Mouse (Mus musculus) hindbrain, embryonic 10.5 days (tissue): ENCODE data around the gene Skida1. TPM values are rescaled to one million over a fixed set of nuclear protein-coding genes. Genes with fewer than 3 reads are reported as not detected.
A peak's percentile ranks its signal among the peaks of the same experiment; 100 is the strongest.
"Not testable (repeated sequence)": the region's sequence is repeated elsewhere in the genome, so short reads cannot be mapped to it uniquely, and the experiment has no call there.

ENCODE experiments used
- DNase-seq: peaks from one replicate; pipeline ENCODE4 v3.0.0-alpha.2; 2017; ENCODE audit warnings: low spot score
- H3K27ac ChIP-seq: fragments of 300-500 bp; sonication (generic); 2 replicates; pipeline ENCODE4 v1.5.1; 2016; ENCODE audit warnings: mild to moderate bottlenecking, moderate library complexity
- H3K27me3 ChIP-seq: fragments of 300-500 bp; sonication (generic); 2 replicates; pipeline ENCODE4 v1.6.1; 2016; ENCODE audit warnings: mild to moderate bottlenecking; ENCODE audit not compliant: poor library complexity, insufficient read depth, severe bottlenecking
- H3K36me3 ChIP-seq: fragments of 300-500 bp; sonication (generic); 2 replicates; pipeline ENCODE4 v1.6.1; 2016; ENCODE audit warnings: mild to moderate bottlenecking, moderate library complexity
- H3K4me1 ChIP-seq: fragments of 300-500 bp; sonication (generic); replicated peaks from 2 replicates; pipeline ENCODE4 v1.6.1; 2016; ENCODE audit warnings: mild to moderate bottlenecking
- H3K4me3 ChIP-seq: fragments of 300-500 bp; sonication (generic); 2 replicates; pipeline ENCODE4 v1.5.1; 2016; ENCODE audit warnings: mild to moderate bottlenecking, moderate library complexity
- H3K9me3 ChIP-seq: fragments of 300-500 bp; sonication (generic); 2 replicates; pipeline ENCODE4 v1.6.1; 2016; ENCODE audit warnings: mild to moderate bottlenecking, moderate library complexity
- WGBS: fragments of 180-500 bp; shearing (Covaris S2); methylation state at CpG from one replicate; pipeline ENCODE4 v1.1.7; 2016; 5-methylcytosine and 5-hydroxymethylcytosine counted together
- polyA plus RNA-seq: library from polyadenylated mRNA; unstranded; fragments of >200 nt; fragmentation: Nextera tagmentation; extraction: Ambion mirVana; gene quantifications from 2 replicates; pipeline ENCODE4 v1.2.1, GENCODE M21; 2016

Gene Skida1
- polyA plus RNA-seq, result 19.3 and 21.9 TPM in 2 replicates

GRCm38 (mm10) chr2:18048453-18049075 is at the start of gene Skida1:
Skida1 (minus strand) TSS chr2:18049051.
- DNase-seq, result peak; percentile 65
- Histone ChIP-seq H3K36me3 (peaks cover 16% of the 10 kb centered on the region; the same call in 1 of the 2 replicates), H3K27ac (peak within 1 kb of the TSS; percentile 100), H3K9me3 (no peaks in the 10 kb centered on the region), H3K4me3 (peak within 1 kb of the TSS; percentile 99), H3K27me3 (no peaks in the 10 kb centered on the region), H3K4me1 (peaks cover 47% of the 10 kb centered on the region)
- under 1% methylated on average over 17 of the region's 17 CpGs for WGBS

GRCm38 (mm10) chr2:18095804-18096203 is 47.0 kb upstream of the Skida1 start:
- WGBS, result 81% methylated on average over 2 of the region's 2 CpGs
- Histone ChIP-seq H3K36me3 (peaks cover 81% of the 10 kb centered on the region), H3K4me3 (no peak overlapping the region), H3K27ac (no peak overlapping the region), H3K9me3 (peaks cover 4% of the 10 kb centered on the region; the same call in 1 of the 2 replicates), H3K27me3 (no peaks in the 10 kb centered on the region), H3K4me1 (no peaks in the 10 kb centered on the region)
- no peak for DNase-seq

- Histone ChIP-seq H3K36me3 (peaks cover 81% of the 10 kb centered on the region), H3K4me3 (no peak overlapping the region), H3K27me3 (no peaks in the 10 kb centered on the region), H3K27ac (no peak overlapping the region), H3K4me1 (no peaks in the 10 kb centered on the region), H3K9me3 (no peaks in the 10 kb centered on the region)
- no peak for DNase-seq
Observed at GRCm38 (mm10) chr2:18094319-18094718, 45.5 kb upstream of the Skida1 start.

GRCm38 (mm10) chr2:18093858-18094257 is 45.0 kb upstream of the Skida1 start:
- Histone ChIP-seq H3K27me3 (no peaks in the 10 kb centered on the region), H3K36me3 (peaks cover 81% of the 10 kb centered on the region), H3K4me3 (no peak overlapping the region), H3K4me1 (no peaks in the 10 kb centered on the region), H3K27ac (no peak overlapping the region), H3K9me3 (no peaks in the 10 kb centered on the region)
- no peak for DNase-seq
- WGBS, result 90% methylated on average over 1 of the region's 1 CpGs

GRCm38 (mm10) chr2:18087695-18088094 is 38.8 kb upstream of the Skida1 start:
- peaks cover 96% of the 10 kb centered on the region for H3K36me3 ChIP-seq
- H3K9me3 ChIP-seq, H3K27me3 ChIP-seq, DNase-seq, H3K4me1 ChIP-seq, H3K27ac ChIP-seq, H3K4me3 ChIP-seq: not testable (repeated sequence)
- WGBS, result 94% methylated on average over 3 of the region's 3 CpGs

GRCm38 (mm10) chr2:18080182-18080860 is 31.5 kb upstream of the Skida1 start:
- Histone ChIP-seq H3K4me1 (no peaks in the 10 kb centered on the region), H3K27me3 (no peaks in the 10 kb centered on the region), H3K36me3 (peaks cover 86% of the 10 kb centered on the region), H3K27ac (no peak overlapping the region), H3K4me3 (no peak overlapping the region), H3K9me3 (no peaks in the 10 kb centered on the region)
- DNase-seq, result no peak
- WGBS, result 99% methylated on average over 2 of the region's 2 CpGs

GRCm38 (mm10) chr2:18071947-18072346 is 23.1 kb upstream of the Skida1 start:
- no peak overlapping the region for H3K27ac ChIP-seq
- peaks cover 7% of the 10 kb centered on the region; the same call in 1 of the 2 replicates for H3K4me1 ChIP-seq
- no peaks in the 10 kb centered on the region for H3K27me3 ChIP-seq
- no peaks in the 10 kb centered on the region for H3K9me3 ChIP-seq
- no peak overlapping the region for H3K4me3 ChIP-seq
- DNase-seq, result no peak
- WGBS, result 92% methylated on average over 2 of the region's 2 CpGs
- H3K36me3 ChIP-seq, result peaks cover 76% of the 10 kb centered on the region

- no peaks in the 10 kb centered on the region for H3K9me3 ChIP-seq
- H3K36me3 ChIP-seq, result peaks cover 47% of the 10 kb centered on the region
- no peak for DNase-seq
- no peak overlapping the region for H3K4me3 ChIP-seq
- WGBS, result 92% methylated on average over 4 of the region's 4 CpGs
- H3K27ac ChIP-seq, result no peak overlapping the region
- peaks cover 28% of the 10 kb centered on the region for H3K4me1 ChIP-seq
- no peaks in the 10 kb centered on the region for H3K27me3 ChIP-seq
Observed at GRCm38 (mm10) chr2:18068071-18068796, 19.4 kb upstream of the Skida1 start.

GRCm38 (mm10) chr2:18066436-18066835 is 17.6 kb upstream of the Skida1 start:
- no peaks in the 10 kb centered on the region for H3K9me3 ChIP-seq

GRCm38 (mm10) chr2:18065708-18066030 is 16.8 kb upstream of the Skida1 start:
- DNase-seq, result no peak
- Histone ChIP-seq H3K4me1 (peaks cover 48% of the 10 kb centered on the region), H3K27me3 (no peaks in the 10 kb centered on the region), H3K27ac (peak overlapping the region; percentile 100), H3K36me3 (peaks cover 24% of the 10 kb centered on the region), H3K4me3 (peak overlapping the region; percentile 92), H3K9me3 (no peaks in the 10 kb centered on the region)
- WGBS, result 9% methylated on average over 6 of the region's 6 CpGs

More at GRCm38 (mm10) chr2:18066436-18066835, 17.6 kb upstream of the Skida1 start:
- Histone ChIP-seq H3K36me3 (peaks cover 29% of the 10 kb centered on the region), H3K27me3 (no peaks in the 10 kb centered on the region), H3K4me3 (peak overlapping the region; percentile 92), H3K27ac (peak overlapping the region; percentile 100; the same call in 1 of the 2 replicates), H3K4me1 (peaks cover 44% of the 10 kb centered on the region)
- no peak for DNase-seq

- H3K4me1 ChIP-seq, result peaks cover 53% of the 10 kb centered on the region
- peak overlapping the region; percentile 92 for H3K4me3 ChIP-seq
- DNase-seq, result peak; percentile 80
- H3K27ac ChIP-seq, result peak overlapping the region; percentile 100
- H3K36me3 ChIP-seq, result peaks cover 24% of the 10 kb centered on the region
- H3K27me3 ChIP-seq, result no peaks in the 10 kb centered on the region
- WGBS, result under 1% methylated on average over 72 of the region's 85 CpGs
- H3K9me3 ChIP-seq, result no peaks in the 10 kb centered on the region
Observed at GRCm38 (mm10) chr2:18064941-18065707, 16.3 kb upstream of the Skida1 start.

- peaks cover 17% of the 10 kb centered on the region for H3K36me3 ChIP-seq
- peak; percentile 93 for DNase-seq
- no peaks in the 10 kb centered on the region for H3K9me3 ChIP-seq
- peak overlapping the region; percentile 100 for H3K27ac ChIP-seq
- H3K4me1 ChIP-seq, result peaks cover 61% of the 10 kb centered on the region
- no peaks in the 10 kb centered on the region for H3K27me3 ChIP-seq
- H3K4me3 ChIP-seq, result peak overlapping the region; percentile 92
- 0% methylated on average over 45 of the region's 58 CpGs for WGBS
Observed at GRCm38 (mm10) chr2:18064356-18064858, 15.6 kb upstream of the Skida1 start.
